Mouse (Mus musculus): ENCODE results near the gene Zfp827. TPM values are rescaled to one million over a fixed set of nuclear protein-coding genes. Genes with fewer than 3 reads are reported as not detected.

The Zfp827 gene
- polyA plus RNA-seq (2014; fragmentation: Illumina TruSeq; extraction: RNeasy Lipid Tissue Mini Kit (QIAGEN cat#74804); ENCODE audit: low read depth, low replicate concordance): 4.7 TPM

DNA sequence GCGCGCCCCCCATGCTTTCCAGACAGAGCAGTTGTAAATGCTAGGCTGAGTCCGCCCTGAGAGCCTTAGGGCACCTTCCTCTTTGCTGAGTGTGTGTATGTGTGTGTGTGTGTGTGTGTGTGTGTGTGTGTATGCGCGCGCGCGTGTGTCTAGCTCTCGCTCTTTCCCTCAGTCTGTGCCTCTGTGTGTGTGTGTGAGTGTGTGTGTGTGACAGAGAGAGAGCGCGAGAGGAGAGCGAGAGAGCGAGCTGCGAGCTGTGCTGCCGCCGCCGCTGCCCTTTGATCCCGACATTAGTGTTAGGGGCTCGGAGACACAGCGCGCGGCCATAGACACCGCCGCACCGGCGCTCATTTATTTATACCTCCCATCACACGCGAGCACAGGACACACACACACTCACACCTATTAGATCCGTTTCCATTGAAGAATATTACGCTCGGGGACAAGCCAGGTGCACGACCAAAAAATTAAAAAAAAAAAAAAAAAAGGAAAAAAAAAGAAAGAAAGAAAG lies at the start of gene Zfp827:
Zfp827 (plus strand) TSS at position 461 of the 511 bp plus-strand sequence.

Other genes with a start within 250 kb of the Zfp827 start
- gene Lsm6, start 207.3 kb upstream of the Zfp827 start, polyA plus RNA-seq (2014; fragmentation: Illumina TruSeq; extraction: RNeasy Lipid Tissue Mini Kit (QIAGEN cat#74804); ENCODE audit: low read depth, low replicate concordance): 116 TPM
- gene 1700011L22Rik, start 220.1 kb downstream of the Zfp827 start, polyA plus RNA-seq (2014; fragmentation: Illumina TruSeq; extraction: RNeasy Lipid Tissue Mini Kit (QIAGEN cat#74804); ENCODE audit: low read depth, low replicate concordance): not detected